Mouse (Mus musculus) thymus, postnatal 10 days (tissue): ENCODE measurements around the gene Sppl2c.
"Not testable (repeated sequence)": the region's sequence is repeated elsewhere in the genome, so short reads cannot be mapped to it uniquely, and the experiment has no call there.

Experiments used
- DNase-seq, 2 experiments: peaks; one replicate each; pipeline ENCODE4 v3.0.0; 2021; ENCODE audit warnings: low spot score in 2 of 2

Gene Sppl2c

GRCm38 (mm10) chr11:104195791-104196190 lies 9.7 kb downstream of the Sppl2c start:
- peak; percentile 14 to 59 for DNase-seq

- DNase-seq = no peak
Measured at GRCm38 (mm10) chr11:104197861-104198260, 11.7 kb downstream of the Sppl2c start.

DNA sequence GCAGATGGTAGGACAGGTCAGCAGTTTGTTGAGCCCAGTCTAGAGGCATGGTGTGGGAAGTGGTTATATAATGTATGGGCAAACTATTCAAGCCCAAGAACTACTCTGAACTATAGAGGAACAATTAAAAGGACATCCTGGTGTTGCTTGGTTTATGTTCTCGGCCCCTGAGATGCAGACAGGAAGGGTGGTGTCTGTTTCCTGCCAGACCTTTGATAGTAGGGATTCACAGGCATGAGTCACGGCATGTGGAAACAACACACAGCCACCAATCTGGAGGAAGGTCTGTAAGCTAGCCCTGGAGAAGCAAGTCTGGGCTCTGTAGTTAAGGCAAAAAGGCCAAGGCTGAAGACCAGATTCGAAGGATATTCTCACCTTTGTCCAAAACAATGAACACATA lies 17.1 kb downstream of the Sppl2c start:
- DNase-seq = no peak

DNA sequence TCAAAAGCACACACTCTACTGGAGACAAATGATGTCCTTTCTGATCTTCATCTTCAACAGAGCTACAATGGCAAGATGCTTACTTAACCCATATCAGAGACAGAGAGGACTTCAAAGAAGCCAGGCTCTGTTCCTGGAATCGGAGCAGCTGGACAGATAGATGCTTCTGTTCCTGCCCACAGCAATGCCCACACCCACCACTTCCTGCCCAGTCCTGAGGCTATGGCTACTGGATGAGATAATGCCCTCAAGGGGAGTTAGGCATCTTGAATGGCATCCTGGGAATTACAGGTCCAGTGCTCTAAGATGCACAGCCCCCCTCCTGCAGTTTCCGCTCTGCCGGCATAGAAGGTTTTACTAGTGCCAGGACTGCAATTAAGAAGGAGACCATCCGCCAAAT lies 20.4 kb downstream of the Sppl2c start:
- no peak for DNase-seq

- no peak for DNase-seq
Measured at GRCm38 (mm10) chr11:104209041-104209440, 22.9 kb downstream of the Sppl2c start.

DNA sequence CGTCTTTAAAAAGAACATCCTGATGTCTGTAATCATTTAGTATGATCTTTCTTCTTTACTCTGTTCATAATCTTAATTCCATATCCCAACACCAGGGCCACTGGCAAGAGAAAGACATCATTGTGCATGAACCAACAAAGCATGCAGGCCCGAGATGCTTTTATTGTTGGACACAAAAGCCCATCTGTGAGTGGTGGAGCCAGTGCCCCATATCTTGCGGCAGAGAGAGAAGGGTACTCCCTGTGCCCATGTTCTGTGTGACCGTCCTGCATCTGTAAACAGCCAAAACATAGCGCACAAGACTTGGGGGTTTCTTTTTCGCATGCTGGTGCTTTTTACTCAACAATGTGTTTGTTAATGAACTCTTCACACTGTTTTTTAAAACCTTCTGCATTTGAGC lies 25.1 kb downstream of the Sppl2c start:
- DNase-seq = no peak

DNA sequence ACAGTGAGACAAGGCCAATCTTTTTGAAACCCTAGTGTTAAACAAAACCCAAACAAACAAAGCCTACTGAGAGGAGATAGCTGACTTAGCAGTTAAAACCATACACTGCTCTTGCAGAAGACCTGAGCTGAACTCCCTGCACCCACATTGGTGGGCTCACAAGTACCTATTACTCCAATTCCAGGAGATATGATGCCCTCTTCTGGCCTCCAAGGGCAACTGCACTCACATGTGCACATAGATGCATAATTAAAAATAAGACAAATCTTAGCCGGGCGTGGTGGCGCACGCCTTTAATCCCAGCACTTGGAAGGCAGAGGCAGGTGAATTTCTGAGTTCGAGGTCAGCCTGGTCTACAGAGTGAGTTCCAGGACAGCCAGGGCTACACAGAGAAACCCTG lies 28.0 kb downstream of the Sppl2c start:
- not testable (repeated sequence) for DNase-seq

DNA sequence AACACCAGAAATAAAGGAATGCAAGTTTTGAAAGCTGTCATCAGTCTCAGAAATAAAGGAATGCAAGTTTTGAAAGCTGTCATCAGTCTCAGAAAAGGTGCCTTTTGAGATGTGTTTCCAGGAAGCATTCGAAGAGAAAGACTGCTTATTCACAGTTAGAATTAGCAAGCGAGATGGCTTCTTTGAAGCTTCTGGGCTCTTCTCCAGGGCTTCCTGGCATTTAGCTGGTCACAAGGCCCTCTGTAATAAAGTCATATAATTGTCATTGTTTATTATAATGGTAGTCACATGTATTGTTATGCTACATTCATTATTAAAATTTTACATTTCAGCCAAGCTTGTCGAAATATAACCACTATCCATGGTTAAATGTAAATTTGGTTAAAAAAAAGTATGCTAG lies 31.9 kb downstream of the Sppl2c start:
- no peak for DNase-seq

DNA sequence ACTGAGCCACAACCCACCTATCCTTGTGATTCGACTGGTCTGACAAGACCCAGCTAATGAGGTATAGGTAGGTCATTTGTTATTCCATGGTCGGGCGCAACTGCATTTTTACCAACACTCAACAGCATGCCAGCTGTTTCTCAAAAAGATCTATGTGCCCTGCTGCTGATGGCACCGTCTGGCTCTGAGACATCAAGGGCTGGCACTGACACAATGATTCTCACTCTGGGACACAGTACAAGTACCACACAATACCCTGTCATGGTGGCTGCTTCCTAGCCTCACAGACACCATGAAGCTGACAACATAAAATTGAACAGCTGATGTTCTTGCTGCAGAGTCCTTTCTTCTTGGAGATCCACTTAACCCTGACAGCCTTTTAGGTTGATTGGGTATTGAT lies 34.2 kb downstream of the Sppl2c start:
- no peak for DNase-seq

GRCm38 (mm10) chr11:104221751-104222150 lies 35.6 kb downstream of the Sppl2c start:
- DNase-seq = no peak

- no peak for DNase-seq
Measured at GRCm38 (mm10) chr11:104223301-104223700, 37.2 kb downstream of the Sppl2c start.

DNA sequence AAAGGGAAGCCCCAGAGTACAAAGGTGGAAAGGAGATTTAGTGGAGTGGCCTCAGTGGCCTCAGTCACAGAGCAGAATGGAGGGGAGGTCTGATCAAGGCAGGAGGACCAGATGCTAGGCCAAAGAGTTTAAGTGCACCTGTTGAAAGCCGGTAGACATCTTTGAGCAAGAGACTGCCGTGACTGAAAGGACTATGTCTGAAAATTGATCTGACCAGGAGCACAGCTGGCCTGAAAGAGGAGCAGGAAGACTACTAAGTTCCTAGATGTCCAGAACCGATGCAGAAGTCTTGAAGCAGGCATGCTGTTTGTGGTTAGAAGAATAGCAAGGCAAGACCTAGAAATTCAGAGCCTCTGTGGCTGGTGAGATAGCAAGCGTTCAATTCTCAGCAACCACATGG lies 43.3 kb downstream of the Sppl2c start:
- no peak for DNase-seq

GRCm38 (mm10) chr11:104230066-104230778 lies 44.1 kb downstream of the Sppl2c start:
- no peak for DNase-seq

DNA sequence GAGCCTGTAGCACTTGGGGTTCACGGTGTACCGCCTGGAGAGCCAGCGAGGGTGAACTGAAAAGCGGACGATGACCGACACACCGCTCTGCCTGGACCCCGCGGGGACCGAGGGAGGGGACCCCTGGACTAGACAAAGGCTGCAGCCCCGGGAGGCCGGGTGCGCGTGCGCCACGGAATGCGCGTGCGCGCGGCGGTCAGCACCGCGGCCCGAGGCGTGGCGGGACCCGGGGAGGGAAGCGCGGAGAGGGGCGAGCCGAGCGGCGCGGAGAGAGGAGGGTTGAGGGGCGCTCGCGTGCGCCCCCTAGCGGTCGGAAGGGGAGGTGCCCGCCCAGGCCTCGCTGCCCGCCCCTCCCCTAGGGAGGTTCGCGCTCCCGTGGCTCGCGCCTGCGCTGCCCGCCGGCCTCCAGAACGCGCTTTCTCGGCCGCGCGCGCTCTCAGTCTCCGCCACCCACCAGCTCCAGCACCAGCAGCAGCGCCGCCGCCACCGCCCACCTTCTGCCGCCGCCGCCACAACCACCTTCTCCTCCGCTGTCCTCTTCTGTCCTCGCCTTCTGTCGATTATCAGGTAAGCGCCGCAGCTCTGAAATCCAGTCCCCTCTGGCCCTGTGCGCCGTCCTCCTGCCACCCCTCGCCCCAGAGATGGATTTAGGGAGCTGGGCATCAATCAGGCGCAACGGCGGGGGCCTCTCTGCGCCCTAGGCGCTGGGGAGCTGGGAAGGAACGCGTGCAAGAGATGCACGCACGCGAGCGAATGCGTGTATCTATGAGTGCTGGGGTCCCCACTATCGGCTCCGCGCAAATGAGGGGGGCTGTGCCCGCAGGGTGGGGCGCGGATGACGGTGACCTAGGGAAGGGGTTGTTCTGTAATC lies 45.1 kb downstream of the Sppl2c start, which contains the start of gene Mapt:
Gene Mapt (plus strand): TSS at position 350 of the 871 bp plus-strand sequence.
- DNase-seq = peak; percentile 22 to 67

GRCm38 (mm10) chr11:104232141-104233061 lies 46.3 kb downstream of the Sppl2c start:
- DNase-seq = peak; percentile 4 to 21

- no peak for DNase-seq
Measured at GRCm38 (mm10) chr11:104233101-104233500, 47.0 kb downstream of the Sppl2c start.

GRCm38 (mm10) chr11:104233574-104234206 lies 47.6 kb downstream of the Sppl2c start:
- no peak for DNase-seq

- DNase-seq = no peak
Measured at GRCm38 (mm10) chr11:104234680-104235079, 48.6 kb downstream of the Sppl2c start.

DNA sequence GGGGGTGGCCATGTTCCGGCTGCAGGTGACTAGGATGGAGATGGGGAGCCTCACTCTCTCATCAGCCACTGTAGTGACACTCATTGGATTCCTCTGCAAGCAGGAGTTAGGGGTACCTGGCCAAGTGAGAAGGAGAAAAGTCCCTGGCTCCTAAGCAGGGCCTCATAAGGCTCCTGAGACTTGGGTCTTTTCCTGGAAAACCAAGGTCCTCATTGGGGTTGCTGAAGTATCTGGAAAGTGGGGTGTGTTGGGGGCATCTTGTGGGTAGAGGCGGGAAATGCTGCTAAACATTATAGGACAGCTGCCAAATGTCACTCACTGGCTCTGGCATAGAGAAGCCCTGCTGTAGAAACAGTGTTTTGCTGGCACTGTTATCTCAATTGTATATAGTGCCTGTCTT lies 49.8 kb downstream of the Sppl2c start:
- no peak for DNase-seq

GRCm38 (mm10) chr11:104237226-104237625 lies 51.1 kb downstream of the Sppl2c start:
- no peak for DNase-seq
